Mouse (Mus musculus) cortical plate, adult 2 months (tissue): ENCODE measurements at regions not wholly inside any gene's neighbourhood (a gene's known extent, or its start where the extent isn't known, plus 50 kb on each side); places are given as distances from the start of the nearest gene placed in this dataset.

Experiments used
- H3K27ac ChIP-seq: fragments of 200-500 bp; 2 replicates; pipeline ENCODE4 v1.5.1; 2012; ENCODE audit warnings: low read length, control low read depth, inconsistent platforms; ENCODE audit not compliant: insufficient read depth
- H3K4me1 ChIP-seq: fragments of 200-500 bp; 2 replicates; pipeline ENCODE4 v1.6.1; 2011; ENCODE audit warnings: low read length; ENCODE audit not compliant: control insufficient read depth, insufficient read depth
- H3K4me3 ChIP-seq: fragments of 200-500 bp; 2 replicates; pipeline ENCODE4 v1.5.1; 2011; ENCODE audit warnings: mild to moderate bottlenecking, low read length, control low read depth; ENCODE audit not compliant: insufficient read depth
- CTCF ChIP-seq: fragments of 200-500 bp; IDR thresholded peaks from 2 replicates; pipeline ENCODE4 v1.5.1; 2011; ENCODE audit warnings: mild to moderate bottlenecking, control low read depth, low read length; ENCODE audit not compliant: insufficient read depth; ENCODE audit errors: extremely low read depth
- POLR2A ChIP-seq: fragments of 200-500 bp; IDR thresholded peaks from 2 replicates; pipeline ENCODE4 v1.6.1; 2011; ENCODE audit warnings: mild to moderate bottlenecking, low read length, control low read depth; ENCODE audit not compliant: insufficient read depth; ENCODE audit errors: extremely low read depth

DNA sequence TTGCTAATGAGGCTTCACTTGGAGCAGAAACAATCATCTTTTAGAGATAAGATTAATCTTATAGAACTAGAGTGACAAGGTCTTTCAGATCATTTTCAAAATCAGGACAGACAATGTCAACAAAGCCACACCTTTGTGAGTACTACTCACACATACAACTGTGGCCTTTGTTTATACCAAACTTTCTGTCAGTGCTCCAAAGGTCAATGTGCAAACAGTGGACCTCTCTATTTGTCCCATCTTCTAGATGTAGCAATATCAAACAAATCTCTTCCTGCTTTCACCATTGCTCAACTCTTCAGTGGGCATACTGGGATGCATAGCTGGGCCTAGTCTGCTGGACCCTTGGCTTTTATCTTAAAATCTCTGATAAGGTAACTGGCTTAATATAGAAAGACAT, 300.9 kb upstream of the Egfl6 start:
- TF ChIP-seq CTCF: no peak
- no peak for TF ChIP-seq POLR2A
- no peaks in the 10 kb centered on the region for H3K4me1 ChIP-seq
- no peak overlapping the region for H3K4me3 ChIP-seq
- H3K27ac ChIP-seq: no peak overlapping the region

DNA sequence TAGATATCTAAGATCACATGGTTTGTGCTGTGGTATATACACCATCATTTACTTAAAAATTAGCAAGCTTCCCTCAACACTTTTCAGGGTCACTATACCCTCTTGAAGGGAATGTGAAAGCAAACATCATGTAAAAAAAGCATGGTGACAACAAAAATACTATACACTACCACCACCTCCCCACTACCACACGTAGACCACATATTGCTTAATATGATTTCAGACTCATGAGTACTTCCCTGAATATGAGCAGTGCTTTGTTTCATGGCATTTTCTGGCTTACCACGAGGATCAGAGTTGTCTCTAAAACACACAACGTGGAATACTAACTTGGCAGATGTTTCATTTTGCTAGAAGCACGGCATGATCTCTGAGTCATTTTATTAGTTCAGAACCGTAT, 284.0 kb upstream of the Egfl6 start:
- TF ChIP-seq POLR2A: no peak
- no peak for TF ChIP-seq CTCF
- Histone ChIP-seq H3K4me1 (no peaks in the 10 kb centered on the region), H3K27ac (no peak overlapping the region), H3K4me3 (no peak overlapping the region)

DNA sequence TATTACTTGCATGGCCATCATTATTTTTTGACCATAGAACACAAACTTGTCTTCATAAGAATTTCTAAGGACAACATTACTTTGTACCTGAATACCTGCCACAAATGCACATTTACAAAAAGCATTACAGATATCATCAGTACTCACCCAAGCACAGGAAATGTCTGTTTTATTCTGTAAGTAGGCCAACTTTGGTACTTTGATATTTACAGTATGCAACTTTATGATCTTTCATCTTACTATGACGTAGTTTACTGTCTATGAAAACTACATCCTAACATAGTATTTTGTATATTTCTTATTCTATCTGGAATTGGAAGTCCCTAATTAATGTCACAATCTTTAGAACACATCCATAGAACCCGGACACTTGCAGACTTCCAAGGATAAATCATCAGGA, 282.2 kb upstream of the Egfl6 start:
- no peak overlapping the region for H3K27ac ChIP-seq
- no peaks in the 10 kb centered on the region for H3K4me1 ChIP-seq
- TF ChIP-seq CTCF: no peak
- TF ChIP-seq POLR2A: no peak
- no peak overlapping the region for H3K4me3 ChIP-seq
